Mouse (Mus musculus) MEL-GATA-1-ER (cell line): ENCODE measurements around the gene Myrf.

Experiments
- DNase-seq: peaks from one replicate; pipeline ENCODE4 v3.0.0-alpha.2; 2012; ENCODE audit warnings: low read depth; ENCODE audit errors: extremely low read depth

The Myrf gene

GRCm38 (mm10) chr19:10213796-10214471, 26.6 kb downstream of the Myrf start:
- no peak for DNase-seq

GRCm38 (mm10) chr19:10210885-10211284, 29.7 kb downstream of the Myrf start:
- DNase-seq = no peak

GRCm38 (mm10) chr19:10208851-10209250, 31.7 kb downstream of the Myrf start:
- no peak for DNase-seq

GRCm38 (mm10) chr19:10205051-10205450, 35.5 kb downstream of the Myrf start:
- DNase-seq = no peak

DNA sequence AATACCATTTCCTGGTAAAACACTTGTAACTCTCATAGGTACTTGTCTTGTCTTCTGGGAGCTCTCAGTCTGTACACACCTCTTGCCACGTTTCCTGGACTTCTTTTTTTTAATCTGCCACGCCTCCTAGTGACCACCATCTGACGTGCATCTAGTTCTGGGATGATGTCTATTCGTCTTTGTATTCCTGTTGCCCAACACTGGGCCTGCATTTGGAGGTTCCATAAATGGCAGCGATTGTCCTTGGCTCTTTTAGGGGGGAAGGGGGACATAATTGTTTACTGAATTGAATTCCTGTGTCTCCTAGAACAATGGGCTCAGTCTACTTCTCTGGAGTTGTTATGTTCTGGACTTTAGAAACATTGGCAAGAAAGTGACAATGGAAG, 35.9 kb downstream of the Myrf start:
- DNase-seq = peak; percentile 54

GRCm38 (mm10) chr19:10203848-10204615, 36.5 kb downstream of the Myrf start, which contains the start of the genes Tmem258 and Fen1:
Gene Tmem258 (plus strand): TSS chr19:10204014.
Gene Fen1 (minus strand): TSS chr19:10204169.
- peak; percentile 77 for DNase-seq

- DNase-seq = peak; percentile 70
Observed at GRCm38 (mm10) chr19:10203146-10203847, 37.3 kb downstream of the Myrf start.

GRCm38 (mm10) chr19:10198723-10199122, 41.8 kb downstream of the Myrf start:
- DNase-seq = peak; percentile 54

- no peak for DNase-seq
Observed at GRCm38 (mm10) chr19:10198286-10198685, 42.3 kb downstream of the Myrf start.

GRCm38 (mm10) chr19:10197130-10197529, 43.4 kb downstream of the Myrf start:
- no peak for DNase-seq

GRCm38 (mm10) chr19:10195252-10195651, 45.3 kb downstream of the Myrf start:
- no peak for DNase-seq

GRCm38 (mm10) chr19:10194337-10194736, 46.2 kb downstream of the Myrf start:
- DNase-seq = no peak

- peak; percentile 38 for DNase-seq
Observed at GRCm38 (mm10) chr19:10191326-10191725, 49.2 kb downstream of the Myrf start.

- DNase-seq = peak; percentile 33
Observed at GRCm38 (mm10) chr19:10190796-10191195, 49.8 kb downstream of the Myrf start.

GRCm38 (mm10) chr19:10189940-10190339, 50.6 kb downstream of the Myrf start:
- no peak for DNase-seq

GRCm38 (mm10) chr19:10189022-10189421, 51.5 kb downstream of the Myrf start:
- no peak for DNase-seq

- no peak for DNase-seq
Observed at GRCm38 (mm10) chr19:10188281-10188811, 52.2 kb downstream of the Myrf start.

DNA sequence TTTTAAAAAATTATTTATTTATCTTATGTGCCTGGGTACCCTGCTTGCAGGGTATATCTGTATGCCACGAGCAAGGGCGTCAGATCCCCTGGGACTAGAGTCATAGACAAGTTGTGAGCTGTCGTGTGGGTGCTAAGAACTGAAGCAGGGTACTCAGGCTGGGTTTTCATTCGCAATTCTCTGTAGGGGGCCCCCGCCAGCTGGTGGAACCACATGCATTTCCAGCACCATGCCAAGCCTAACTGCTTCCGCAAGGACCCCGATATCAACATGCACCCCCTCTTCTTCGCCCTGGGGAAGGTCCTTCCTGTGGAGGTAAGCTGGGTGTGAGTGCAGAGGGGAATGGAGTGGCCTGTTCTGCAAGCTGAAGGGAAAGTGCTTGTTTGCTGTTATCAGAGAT, 54.0 kb downstream of the Myrf start:
- DNase-seq = no peak

DNA sequence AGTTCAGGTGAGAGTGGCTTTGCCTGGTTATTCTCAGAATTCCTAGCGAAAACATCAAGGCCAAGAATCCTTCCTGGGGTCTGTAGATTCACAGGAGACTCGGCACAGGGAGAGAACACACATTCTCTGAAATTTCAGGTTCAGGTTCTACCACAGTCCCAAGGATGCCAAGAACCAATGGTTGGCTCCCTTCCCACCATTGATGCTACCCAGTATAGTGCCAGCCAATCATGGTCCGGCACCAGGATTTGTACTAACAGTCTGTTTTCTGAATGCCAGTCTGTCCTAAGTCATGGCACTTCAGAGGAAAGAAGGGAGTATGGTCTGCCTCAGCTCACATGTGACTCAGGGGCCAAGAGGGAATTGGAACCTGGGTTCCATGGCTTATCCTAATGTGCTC, 54.7 kb downstream of the Myrf start:
- DNase-seq = no peak

- no peak for DNase-seq
Observed at GRCm38 (mm10) chr19:10184096-10184495, 56.5 kb downstream of the Myrf start.

GRCm38 (mm10) chr19:10183299-10183983, 57.1 kb downstream of the Myrf start:
- DNase-seq = peak; percentile 66
